Mouse (Mus musculus) olfactory bulb, adult 2 months (tissue): ENCODE data around the gene Rnf41.

Source experiments
- CTCF ChIP-seq: fragments of 200-500 bp; IDR thresholded peaks from 2 replicates; pipeline ENCODE4 v1.5.1; 2012; ENCODE audit warnings: low read depth, mild to moderate bottlenecking, low read length, moderate library complexity; ENCODE audit not compliant: insufficient read depth
- POLR2A ChIP-seq: fragments of 200-500 bp; IDR thresholded peaks from 2 replicates; pipeline ENCODE4 v1.6.1; 2012; ENCODE audit warnings: mild to moderate bottlenecking, low read depth, low read length, moderate library complexity; ENCODE audit not compliant: insufficient read depth

DNA sequence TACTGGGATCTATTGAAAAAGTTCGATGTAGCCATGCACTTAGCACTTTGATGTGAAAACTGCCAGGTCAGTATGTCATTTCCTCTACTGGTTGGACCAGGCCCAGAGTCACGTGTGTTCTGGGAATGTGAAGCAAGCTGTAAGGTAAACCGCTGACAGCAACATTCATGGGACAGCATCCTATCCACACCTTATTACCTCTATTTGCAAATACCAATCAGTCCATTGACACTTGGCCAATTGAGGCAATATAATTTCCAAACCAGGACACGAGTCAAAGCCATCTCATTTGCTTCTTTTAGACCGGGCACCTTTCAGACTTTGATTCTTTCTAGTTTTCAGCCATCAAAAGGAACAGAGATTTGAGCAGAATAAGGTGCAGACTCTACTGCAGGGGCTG lies 17.6 kb downstream of the Rnf41 start:
- TF ChIP-seq CTCF = no peak
- no peak for TF ChIP-seq POLR2A
